Mouse (Mus musculus) embryo, embryonic 10.5 days (tissue): ENCODE results near the gene Shank1.
"Not testable (repeated sequence)": the region's sequence is repeated elsewhere in the genome, so short reads cannot be mapped to it uniquely, and the experiment has no call there.

Experiments used
- DNase-seq: peaks from one replicate; pipeline ENCODE4 v3.0.0-alpha.2; 2015; ENCODE audit warnings: low spot score

Shank1 gene

DNA sequence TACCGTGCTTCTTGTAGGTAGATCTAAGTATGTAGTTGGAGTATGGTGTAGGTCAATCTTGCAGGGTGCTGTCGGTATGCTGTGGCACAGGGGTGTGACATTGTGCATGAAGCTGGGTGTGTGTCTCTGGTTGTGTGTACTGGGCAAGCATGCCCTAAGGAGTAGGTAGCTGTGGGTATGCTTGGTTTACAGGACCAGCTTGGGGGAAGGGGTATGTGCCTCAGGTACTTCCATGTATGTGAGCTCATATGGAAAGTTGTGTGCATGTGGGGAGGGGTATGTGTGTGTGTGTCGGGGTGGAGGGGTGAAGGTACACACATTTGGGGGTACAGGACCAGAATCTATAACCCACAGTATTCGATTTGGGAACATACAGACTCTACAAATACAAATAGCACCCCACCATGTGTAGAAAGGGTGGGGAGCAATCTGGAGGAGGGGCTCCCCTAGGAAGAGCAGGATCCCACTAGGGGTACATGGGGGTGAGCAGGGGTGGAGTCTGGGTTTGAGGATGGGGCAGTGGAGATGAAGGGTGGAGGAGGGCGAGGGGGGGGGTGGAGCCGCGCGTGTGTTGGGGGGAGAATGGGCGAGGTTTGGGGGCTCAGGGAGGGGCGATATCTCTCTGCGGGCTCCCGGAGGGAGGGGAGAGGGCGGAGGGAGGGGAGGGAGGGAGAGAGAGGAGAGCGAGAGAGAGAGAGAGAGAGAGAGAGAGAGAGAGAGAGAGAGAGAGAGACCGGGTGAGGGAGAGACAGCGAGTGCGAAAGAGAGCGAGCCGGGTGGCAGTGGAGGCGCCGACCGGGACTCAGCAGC is at the start of gene Shank1:
Shank1 (plus strand) TSS at position 779 of the 810 bp plus-strand sequence.
- DNase-seq: peak; percentile 26

DNA sequence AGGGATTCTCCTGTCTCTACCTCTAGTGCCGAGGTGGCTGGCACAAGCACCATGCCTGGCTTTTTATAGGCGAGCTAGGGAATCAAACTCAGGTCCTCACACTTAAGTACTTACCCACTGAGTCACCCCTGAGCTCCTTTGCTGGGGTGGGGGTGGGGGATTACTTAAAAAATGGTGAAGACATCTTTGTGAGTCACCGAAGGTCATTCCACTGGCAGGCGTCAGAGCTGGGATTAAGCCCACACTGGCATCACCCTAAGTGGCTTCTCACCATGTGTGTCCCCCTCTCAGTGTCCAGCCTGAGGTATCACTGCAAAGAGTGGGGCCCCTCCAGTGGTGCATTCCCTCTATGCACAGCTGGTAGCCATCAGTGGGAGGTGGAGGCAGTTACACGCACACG is 49.6 kb upstream of the Shank1 start:
- no peak for DNase-seq

DNA sequence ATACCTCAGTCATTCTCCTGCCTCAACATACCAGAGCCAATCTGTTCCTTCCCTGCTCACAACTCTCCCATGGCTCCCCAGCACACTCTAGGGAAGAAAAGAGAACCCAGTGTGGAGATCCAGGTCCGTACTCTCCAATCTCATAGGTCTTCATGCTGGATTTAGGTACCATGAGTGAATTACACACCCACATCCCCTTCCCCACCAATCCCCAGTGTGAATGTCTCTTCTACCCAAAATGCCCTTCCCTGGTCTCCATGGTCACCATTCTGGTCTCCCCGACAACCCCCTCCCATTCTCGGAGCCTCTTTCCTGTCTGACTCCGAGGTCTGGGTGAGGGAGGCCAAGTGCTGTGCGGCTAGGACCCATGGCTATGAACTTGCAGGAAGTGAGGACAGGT is 48.9 kb upstream of the Shank1 start, which contains the start of gene Gm15517:
Gm15517 (plus strand) TSS at position 301 of the 400 bp plus-strand sequence.
- no peak for DNase-seq

DNA sequence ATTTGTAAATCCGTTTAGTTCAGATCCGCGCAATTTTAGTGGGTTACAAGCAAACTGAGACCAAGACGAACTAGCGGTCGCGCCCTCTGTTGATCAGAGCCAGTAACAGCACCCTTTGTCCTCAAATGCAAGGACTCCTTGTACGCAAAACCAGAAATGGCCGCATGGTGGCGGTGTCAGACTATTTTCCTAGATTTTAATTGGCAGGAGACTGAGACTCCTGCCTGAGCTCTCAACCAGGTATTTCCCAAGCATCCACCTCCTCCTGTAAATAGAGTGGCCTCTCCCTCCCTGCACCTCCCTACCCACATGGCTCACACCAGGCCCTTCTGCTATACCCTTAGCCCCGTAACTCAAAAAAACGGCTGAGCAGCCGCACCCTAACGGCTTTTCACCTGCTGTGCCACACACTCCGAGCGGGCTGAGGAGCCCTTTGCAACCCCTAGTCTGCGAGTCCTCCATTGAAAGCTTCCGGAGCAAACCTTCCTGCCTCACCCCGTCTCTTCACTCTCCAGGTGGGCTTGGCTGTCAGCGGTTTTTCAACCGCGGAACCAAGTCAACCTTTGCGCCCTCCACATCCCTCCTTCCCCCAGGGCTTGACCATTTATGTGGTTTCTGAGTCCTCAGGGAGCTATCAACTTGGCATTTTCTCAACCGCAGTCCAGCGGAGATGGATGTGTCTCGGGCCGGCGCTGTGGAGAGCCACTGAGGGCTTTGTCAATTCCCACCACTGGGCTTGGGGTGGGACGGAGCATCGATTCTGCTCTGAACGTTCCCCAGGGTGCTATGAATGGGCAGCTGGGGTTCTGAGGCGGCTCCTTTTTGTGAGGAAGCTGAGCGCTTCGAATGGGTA is 47.0 kb upstream of the Shank1 start:
- peak; percentile 99 for DNase-seq

DNA sequence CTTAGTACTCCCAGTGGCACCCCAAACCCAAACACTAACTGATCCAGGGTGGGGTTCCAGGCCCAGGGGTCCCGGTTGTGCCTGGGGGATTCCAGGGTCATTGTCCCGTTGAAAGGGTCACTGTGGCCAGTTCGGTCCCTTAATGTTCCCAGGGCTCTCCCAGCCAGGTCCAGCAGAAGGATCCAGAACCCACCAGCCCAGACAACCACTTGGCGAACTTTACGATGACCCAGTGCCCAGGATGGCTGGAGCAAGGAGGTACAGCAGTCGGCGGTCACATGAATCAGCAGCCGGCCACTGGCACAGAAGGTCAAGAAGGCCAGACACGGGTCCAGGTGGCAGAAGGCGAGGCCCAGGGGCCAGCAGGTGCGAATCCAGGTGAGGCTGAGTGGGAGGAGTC is 41.9 kb upstream of the Shank1 start:
- no peak for DNase-seq

DNA sequence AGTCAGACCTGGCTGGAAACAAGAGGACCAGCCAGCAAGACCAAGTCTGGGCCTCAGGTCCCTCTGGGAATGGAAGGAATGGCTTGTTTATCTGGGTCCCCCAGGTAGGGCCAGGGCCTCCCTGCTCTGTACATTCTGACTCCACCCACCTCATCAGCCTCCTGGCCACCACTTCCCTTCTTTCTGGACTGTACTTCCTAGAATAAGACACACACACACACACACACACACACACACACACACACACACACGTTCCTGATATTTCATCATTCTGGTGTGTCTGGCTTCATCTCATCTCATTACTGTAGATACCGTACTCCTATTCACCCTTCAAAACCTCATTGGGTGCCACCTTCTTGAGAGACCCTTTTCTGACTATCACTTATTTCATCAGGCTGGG is 40.7 kb upstream of the Shank1 start:
- no peak for DNase-seq

DNA sequence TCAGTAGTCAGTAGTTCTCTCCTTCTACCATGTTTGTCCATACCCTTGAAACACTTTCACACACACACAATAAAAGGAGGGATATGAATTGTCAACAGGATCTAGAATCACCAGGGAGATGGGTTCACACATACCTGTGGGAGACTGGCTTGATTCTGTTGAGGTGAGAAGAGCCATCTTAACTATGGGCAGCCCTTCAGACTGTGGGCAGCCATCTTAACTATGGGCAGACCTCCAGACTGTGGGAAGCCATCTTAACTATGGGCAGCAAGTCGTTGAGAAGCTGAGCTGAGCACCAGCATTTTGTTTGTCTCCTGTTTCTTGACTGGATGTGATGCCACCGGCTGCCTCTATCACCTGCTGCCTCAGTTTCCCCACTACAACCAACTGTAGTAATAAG is 38.7 kb upstream of the Shank1 start:
- DNase-seq: no peak

DNA sequence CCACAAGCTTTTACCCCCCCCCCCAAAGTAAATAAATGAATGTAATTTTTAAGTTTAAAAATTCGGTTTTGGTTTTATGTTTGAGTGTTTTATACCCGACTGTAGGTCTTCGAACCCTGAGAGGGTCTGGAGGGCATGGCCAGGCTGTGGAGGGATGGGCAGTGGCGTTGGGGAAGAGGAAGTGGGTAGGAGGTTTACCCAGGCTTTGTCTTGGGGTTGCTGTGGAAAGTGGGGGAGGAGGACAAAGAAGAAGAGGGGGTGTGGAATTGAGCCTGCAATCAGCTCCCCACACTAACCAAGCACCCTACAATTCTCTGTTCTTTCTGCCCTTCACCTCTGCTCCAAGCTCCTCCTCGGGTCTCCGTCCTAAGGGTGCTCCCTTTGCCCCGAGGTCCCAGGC is 37.5 kb upstream of the Shank1 start:
- no peak for DNase-seq

DNA sequence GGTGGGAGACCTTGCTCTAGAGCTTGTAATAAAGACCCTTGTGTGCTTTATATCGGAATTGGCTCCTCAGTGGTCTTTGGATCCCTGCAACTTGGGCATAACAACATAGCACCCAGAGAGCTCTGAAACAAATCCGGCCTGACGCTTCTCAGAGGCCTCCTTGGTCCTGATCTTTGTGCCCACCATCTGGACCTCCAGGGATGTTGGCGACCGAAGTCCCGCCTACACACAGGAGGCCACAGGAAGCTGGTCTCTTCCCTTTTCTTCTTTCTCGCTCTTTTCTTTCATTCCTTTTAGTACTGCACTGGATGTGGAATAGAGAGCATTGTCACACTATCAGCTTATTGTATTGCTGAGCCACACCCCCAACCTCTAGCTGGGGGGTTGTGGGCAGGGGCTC is 36.6 kb upstream of the Shank1 start:
- DNase-seq: no peak

DNA sequence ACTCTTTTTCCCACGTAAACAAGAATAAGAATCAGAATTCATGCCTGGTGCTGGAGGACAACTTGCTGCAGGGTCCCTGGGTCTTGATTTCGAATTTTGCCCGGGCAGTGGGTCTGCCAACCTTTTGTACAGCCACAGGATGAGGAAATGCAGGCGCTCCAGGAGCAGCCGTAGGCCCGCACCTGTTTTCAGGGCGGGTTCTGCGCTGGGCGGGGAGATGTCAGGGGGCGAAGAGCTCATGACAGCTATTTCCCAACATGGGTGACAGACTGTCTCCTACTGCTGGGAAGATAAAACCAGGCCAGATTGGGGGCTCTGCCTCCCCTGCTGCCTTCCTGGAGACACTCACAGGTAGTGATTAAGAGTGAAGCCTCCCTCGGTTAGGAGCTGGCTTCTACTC is 36.0 kb upstream of the Shank1 start:
- DNase-seq: no peak

DNA sequence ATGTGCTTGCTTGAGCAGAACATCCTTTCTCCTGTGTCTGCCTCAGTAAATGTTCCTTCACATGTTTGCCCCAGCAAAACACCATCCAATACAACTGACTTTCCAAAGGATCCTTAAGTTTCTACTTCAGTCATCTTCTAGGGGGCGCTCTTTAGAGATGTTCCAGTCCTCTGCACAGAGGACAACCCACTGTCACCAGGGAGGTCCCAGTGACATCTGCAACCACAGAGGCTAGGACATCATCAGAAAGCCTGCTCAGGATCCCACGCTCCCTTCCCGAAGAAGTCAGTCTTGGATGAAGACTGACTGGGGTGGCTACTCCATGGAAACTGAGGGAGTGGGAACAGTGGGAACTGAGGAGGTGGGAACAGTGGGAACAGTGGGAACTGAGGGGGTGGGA is 34.5 kb upstream of the Shank1 start:
- DNase-seq: no peak

DNA sequence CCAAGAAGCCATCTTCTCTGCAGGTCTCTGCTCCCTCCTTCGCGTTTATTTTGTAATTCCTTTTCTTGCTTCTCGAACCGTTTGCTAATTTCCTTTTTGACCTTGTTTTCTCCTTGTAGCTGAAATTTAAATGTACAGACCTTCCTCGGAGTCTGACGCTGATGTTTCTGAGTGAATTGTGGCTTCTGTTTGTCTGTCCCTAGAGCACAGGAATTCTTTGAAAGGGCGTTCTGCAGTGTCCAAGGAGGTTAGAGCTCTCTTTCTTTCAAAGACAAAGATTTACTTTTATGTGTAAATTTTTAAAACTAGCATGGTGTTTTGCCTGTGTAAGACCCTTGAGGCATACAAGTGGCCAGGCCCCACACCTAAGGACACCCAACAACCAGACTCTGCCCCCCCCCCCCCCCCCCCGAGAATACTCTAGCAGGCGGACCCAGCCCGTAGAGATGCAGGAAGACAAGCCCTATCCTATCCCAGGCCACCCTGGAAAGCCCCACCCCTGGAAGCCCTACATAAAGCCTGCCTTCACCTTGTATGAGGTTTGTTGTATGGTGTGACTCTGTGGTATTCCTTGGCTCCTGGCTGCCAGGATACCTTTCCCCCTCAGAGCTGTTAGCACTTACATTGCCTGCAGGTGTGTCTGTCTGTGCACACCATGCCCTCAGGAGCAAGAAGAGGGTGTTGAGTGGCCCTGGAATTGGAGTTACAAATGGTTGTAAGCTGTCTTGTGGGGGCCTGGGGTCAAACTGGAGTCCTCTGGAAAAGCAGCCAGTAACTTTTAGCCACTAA is 33.4 kb upstream of the Shank1 start:
- no peak for DNase-seq

DNA sequence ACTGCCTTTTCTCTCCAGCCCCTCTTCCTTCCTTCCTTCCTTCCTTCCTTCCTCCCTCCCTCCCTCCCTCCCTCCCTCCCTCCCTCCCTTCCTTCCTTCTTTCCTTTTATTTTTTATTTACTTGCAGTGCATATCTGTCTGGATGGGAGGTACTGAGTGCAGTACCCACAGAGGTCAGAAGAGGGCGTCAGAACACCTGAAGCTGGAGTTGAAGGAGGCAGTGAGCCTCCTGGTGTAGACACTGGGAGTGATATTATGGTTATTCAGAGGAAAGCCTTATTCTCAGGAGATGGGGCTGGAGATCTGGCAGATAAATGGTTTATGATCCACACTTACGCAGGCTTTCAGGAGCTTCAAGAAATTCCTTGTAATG is 32.8 kb upstream of the Shank1 start:
- peak; percentile 51 for DNase-seq

DNA sequence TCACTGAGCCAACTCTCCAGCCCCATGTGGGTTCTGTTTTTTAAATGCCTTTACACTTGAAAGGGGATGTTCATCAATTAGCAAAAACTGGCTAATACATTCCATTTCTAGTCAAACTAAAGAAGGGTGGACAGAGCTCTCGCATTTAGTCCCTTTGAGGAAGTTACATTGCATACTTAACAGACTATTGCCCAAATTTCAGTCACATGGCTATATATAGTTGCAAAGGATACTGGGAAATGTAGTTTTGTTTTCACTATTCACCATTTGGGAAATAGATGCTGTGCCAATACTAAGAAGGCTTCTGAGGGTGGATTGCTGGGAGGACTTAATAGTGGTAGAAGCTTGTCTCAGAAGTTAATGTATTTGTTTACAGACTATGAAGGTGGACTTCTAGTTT is 29.1 kb upstream of the Shank1 start:
- DNase-seq: no peak

DNA sequence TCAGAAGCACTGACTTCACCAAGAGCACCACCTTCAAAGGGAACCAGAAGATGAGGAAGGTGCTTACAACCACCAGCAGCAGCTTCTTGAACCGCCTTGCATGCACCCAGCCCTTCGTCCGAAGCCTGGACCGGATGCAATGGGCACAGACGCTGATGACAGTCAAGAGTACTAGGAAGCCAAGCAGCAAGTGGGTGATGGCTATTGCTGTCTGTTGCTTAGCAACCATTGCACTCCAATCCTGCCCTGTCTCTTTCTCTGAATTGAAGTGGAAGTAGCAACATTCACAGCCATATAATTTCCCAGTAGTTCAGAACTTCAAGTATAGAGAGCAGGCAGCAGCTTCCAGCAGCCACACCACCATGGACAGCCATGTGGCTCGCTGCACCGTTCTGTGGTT is 28.5 kb upstream of the Shank1 start:
- no peak for DNase-seq

DNA sequence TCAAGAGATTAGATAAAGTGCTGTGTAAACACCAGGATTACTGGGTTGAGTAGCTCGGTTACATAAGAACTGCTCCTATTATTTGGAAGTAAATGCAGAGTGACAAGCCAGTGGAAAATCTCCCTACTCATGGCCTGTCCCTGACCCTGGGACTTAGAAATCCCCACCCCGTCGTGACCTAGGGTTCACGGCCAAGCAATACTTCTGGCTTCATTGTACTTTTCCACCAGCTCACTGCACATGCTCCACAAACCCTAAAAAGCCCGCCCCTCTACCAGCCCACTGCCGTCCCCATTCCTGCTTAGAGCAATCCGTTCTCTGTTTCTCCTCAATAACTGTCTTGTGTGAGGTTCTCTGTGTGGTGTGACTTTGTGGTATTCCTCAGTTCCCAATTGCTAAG is 22.3 kb upstream of the Shank1 start:
- DNase-seq: no peak

DNA sequence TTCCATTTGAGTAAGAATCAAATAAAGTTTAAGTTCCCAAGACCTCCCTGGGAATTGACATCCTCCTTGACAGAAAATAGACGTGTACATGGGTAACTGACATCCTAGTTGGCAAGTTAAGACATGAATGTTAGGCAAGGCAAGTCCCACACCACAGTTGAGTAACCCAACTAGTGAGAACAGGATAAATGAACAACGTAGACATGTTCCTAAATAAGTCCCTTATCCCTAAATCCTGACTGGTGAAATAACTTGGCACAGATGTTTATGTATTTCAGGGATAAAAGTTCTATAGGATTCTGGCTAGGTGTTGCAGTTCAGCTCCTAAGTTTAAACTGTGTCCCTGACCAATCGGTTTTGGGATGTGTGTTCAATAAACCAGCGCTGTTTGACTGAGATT is 19.1 kb upstream of the Shank1 start:
- DNase-seq: no peak

DNA sequence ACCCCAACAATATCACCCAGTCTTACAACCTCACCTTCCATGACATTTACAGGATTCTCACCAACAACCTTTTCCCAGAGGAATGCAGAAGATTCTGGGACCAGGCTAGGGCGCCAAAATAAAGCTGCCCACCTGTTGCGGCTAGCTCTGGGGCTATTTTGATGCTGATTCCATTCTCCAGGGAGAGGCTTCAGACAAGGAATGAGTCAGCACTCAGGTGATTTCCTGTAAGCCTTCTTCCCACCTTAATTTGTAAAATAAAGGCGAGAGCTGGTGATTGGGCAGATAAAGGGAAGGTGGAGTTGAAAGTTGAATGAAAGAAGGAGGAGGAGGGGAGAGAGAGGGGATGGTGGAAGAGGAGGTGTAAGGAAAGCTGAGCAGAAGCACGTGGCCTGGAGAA is 18.6 kb upstream of the Shank1 start:
- DNase-seq: no peak

DNA sequence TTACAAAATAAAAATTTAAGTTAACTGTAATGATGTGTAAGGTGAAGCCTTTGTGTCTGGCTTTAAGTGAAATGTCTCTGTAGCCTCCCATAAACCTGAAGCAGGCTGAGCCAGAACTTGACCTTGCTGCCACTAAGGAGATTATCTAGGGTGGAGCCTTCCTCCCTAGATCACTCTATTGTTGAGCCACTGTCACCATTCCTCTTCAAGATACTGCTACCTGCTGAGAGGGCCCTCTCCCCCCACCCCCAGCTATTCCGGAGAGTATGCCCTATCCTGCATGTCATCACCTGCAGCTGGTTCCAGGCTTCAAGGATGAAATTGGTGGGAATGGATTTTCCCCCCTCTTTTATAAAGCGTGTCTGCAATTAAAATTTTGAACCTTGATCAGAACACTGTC is 12.6 kb upstream of the Shank1 start:
- not testable (repeated sequence) for DNase-seq

DNA sequence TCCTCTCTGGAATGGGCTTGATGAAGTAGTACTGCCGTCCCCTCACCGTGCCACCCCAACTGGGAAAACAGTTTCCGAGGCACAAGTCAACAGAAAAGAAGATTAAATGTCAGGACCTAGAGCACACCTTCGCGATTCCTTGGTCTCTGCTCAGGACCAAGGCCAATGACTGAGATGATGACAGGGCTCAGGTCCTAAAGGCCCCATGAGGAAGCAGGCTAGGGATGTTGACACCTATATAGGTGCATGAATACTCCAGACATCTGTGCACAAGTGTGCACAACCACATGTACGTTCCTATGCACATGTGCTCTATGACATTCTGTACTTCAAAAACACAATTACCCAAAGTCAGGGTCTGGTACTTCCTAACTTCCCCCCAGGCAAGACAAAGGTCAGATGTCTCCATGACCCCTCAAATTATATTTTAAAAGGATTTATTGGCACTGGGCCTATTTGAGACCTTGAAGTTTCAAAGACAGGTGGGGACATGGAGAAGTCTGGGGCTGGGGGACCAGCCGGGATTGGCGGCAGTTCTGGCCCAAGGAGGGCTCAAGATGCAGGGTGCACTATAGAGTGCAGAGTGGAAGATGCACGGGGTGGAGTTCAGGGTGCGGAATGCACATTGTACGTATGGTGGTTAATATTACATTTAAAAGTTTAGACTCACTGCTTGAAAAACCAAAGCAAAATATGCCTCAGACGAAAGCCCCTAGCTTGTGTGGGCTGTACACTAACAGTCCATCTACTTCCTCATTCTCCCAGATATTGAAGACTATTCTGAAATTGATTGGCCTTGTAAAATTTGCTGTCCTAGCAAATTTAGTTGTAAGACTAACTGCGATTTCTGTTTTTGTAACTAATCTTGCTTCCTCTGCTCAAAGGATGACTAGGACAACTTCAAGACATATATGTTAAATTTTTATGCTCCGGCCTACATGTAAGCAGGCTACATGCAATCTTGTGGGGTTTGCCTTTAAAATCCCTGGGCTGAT is 6.4 kb upstream of the Shank1 start:
- peak; percentile 17 for DNase-seq

DNA sequence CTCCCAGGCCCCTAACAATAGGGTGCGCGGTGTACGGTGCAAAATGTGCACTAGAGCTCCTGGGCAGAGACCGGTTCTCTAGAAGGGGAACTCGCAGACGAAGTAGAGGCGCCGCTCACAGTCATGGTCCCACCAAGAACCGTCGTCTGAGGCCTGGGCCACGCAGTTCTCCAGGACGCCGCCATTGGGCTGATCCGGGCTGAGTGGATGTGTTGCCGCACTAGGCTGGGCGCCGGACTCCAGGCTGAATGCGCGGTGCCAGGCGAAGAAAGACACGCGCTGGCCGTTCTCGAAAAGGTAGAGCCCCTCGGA is 5.6 kb upstream of the Shank1 start:
- no peak for DNase-seq
